Mouse (Mus musculus) intestine, embryonic 16.5 days (tissue): ENCODE data around the gene Togaram2. TPM values are rescaled to one million over a fixed set of nuclear protein-coding genes. Genes with fewer than 3 reads are reported as not detected.

Experiments
- ATAC-seq: fragments of 200-750 bp; cut with Nextera tagmentation; 2 replicates; pipeline ENCODE4 v1.8.0; 2017; ENCODE audit warnings: moderate TSS enrichment, moderate library complexity
- H3K27ac ChIP-seq: fragments of 300-500 bp; sonication (generic); 2 replicates; pipeline ENCODE4 v1.5.1; 2014; ENCODE audit warnings: mild to moderate bottlenecking, low read length
- H3K27me3 ChIP-seq: fragments of 300-500 bp; sonication (generic); replicated peaks from 2 replicates; pipeline ENCODE4 v1.6.1; 2014; ENCODE audit warnings: low read length, control low read depth, mixed read lengths; ENCODE audit not compliant: control insufficient read depth, insufficient read depth
- H3K36me3 ChIP-seq: fragments of 300-500 bp; sonication (generic); 2 replicates; pipeline ENCODE4 v1.6.1; 2014; ENCODE audit warnings: low read length, control low read depth; ENCODE audit not compliant: control insufficient read depth, insufficient read depth
- H3K4me1 ChIP-seq: fragments of 300-500 bp; sonication (generic); 2 replicates; pipeline ENCODE4 v1.6.1; 2014; ENCODE audit warnings: low read length, control low read depth, mixed read lengths; ENCODE audit not compliant: control insufficient read depth, insufficient read depth
- H3K4me2 ChIP-seq: fragments of 300-500 bp; sonication (generic); 2 replicates; pipeline ENCODE4 v1.6.1; 2014; ENCODE audit warnings: low read depth, low read length, control low read depth
- H3K4me3 ChIP-seq: fragments of 300-500 bp; sonication (generic); 2 replicates; pipeline ENCODE4 v1.5.1; 2014; ENCODE audit warnings: mild to moderate bottlenecking, low read length
- H3K9ac ChIP-seq: fragments of 300-500 bp; sonication (generic); 2 replicates; pipeline ENCODE4 v1.6.1; 2014; ENCODE audit warnings: low read depth, low read length
- H3K9me3 ChIP-seq: fragments of 300-500 bp; sonication (generic); 2 replicates; pipeline ENCODE4 v1.6.1; 2016; ENCODE audit warnings: low read length, control low read depth; ENCODE audit not compliant: control insufficient read depth
- WGBS: fragments of 180-500 bp; shearing (Covaris S2); extraction: QIAGEN DNeasy Blood & Tissue Kit; methylation state at CpG from one replicate; pipeline ENCODE4 v1.1.7; 2014; 5-methylcytosine and 5-hydroxymethylcytosine counted together
- polyA plus RNA-seq: library from polyadenylated mRNA; unstranded; fragments of >200 nt; fragmentation: Nextera tagmentation; extraction: Ambion mirVana; gene quantifications from 2 replicates; pipeline ENCODE4 v1.2.1, GENCODE M21; 2015

The Togaram2 gene
- polyA plus RNA-seq, 1 experiment from 2014 or later: 0.45 TPM

GRCm38 (mm10) chr17:71671840-71672546, 1.1 kb upstream of the Togaram2 start:
- Histone ChIP-seq H3K4me1 (peaks cover 9% of the 10 kb centered on the region; the same call in 1 of the 2 replicates), H3K4me2 (no peak overlapping the region), H3K4me3 (no peak overlapping the region), H3K27ac (no peak overlapping the region), H3K9me3 (no peaks in the 10 kb centered on the region), H3K9ac (no peak overlapping the region), H3K36me3 (no peaks in the 10 kb centered on the region), H3K27me3 (no peaks in the 10 kb centered on the region)
- WGBS: 61% methylated on average over 17 of the region's 17 CpGs
- ATAC-seq: no peak

GRCm38 (mm10) chr17:71673936-71674335, 875 bp downstream of the Togaram2 start:
- Histone ChIP-seq H3K9ac (no peak overlapping the region), H3K27me3 (no peaks in the 10 kb centered on the region), H3K27ac (no peak overlapping the region), H3K36me3 (no peaks in the 10 kb centered on the region), H3K4me1 (peaks cover 9% of the 10 kb centered on the region; the same call in 1 of the 2 replicates), H3K4me2 (no peak overlapping the region), H3K4me3 (no peak overlapping the region), H3K9me3 (no peaks in the 10 kb centered on the region)
- no peak for ATAC-seq
- 55% methylated on average over 9 of the region's 9 CpGs for WGBS

- WGBS: 78% methylated on average over 18 of the region's 18 CpGs
- Histone ChIP-seq H3K4me3 (no peak overlapping the region), H3K36me3 (no peaks in the 10 kb centered on the region), H3K9me3 (no peaks in the 10 kb centered on the region), H3K27me3 (no peaks in the 10 kb centered on the region), H3K4me1 (peaks cover 9% of the 10 kb centered on the region; the same call in 1 of the 2 replicates), H3K9ac (no peak overlapping the region), H3K27ac (no peak overlapping the region), H3K4me2 (no peak overlapping the region)
- ATAC-seq: no peak
Observed at GRCm38 (mm10) chr17:71674886-71675285, 1.8 kb downstream of the Togaram2 start.

GRCm38 (mm10) chr17:71681666-71682065, 8.6 kb downstream of the Togaram2 start:
- H3K27ac ChIP-seq: no peak overlapping the region
- H3K36me3 ChIP-seq: no peaks in the 10 kb centered on the region
- H3K4me1 ChIP-seq: no peaks in the 10 kb centered on the region
- no peak overlapping the region for H3K4me3 ChIP-seq
- H3K9ac ChIP-seq: no peak overlapping the region
- no peaks in the 10 kb centered on the region for H3K9me3 ChIP-seq
- no peaks in the 10 kb centered on the region for H3K27me3 ChIP-seq
- 79% methylated on average over 14 of the region's 14 CpGs for WGBS
- no peak overlapping the region for H3K4me2 ChIP-seq
- no peak for ATAC-seq

- Histone ChIP-seq H3K9ac (no peak overlapping the region), H3K9me3 (no peaks in the 10 kb centered on the region)
- 86% methylated on average over 4 of the region's 4 CpGs for WGBS
Observed at GRCm38 (mm10) chr17:71682379-71682778, 9.3 kb downstream of the Togaram2 start.

DNA sequence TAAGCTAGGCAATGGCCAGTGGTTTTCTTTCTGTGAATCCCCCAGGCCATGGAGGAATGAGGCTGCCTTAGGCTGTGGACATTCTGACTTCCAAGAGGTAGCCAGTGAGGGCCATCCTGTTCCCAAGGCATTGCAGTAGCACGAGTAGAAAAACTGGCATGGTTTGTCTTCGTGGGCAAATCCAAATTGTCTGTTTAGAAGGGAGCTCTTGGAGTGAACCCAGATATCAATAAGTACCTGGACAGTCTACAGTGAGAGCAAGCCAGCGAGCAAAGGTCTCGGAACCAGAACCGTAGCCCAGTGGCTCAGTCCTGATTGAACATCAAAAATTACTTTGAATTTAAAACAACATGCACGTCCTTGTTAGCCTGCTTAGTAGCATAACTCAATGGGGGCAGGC, 10.2 kb downstream of the Togaram2 start:
- Histone ChIP-seq H3K4me1 (no peaks in the 10 kb centered on the region), H3K9ac (no peak overlapping the region), H3K36me3 (no peaks in the 10 kb centered on the region), H3K27me3 (no peaks in the 10 kb centered on the region), H3K4me3 (no peak overlapping the region), H3K4me2 (no peak overlapping the region), H3K9me3 (no peaks in the 10 kb centered on the region), H3K27ac (no peak overlapping the region)
- ATAC-seq: no peak
- WGBS: 91% methylated on average over 6 of the region's 6 CpGs

More at GRCm38 (mm10) chr17:71682379-71682778, 9.3 kb downstream of the Togaram2 start:
- no peaks in the 10 kb centered on the region for H3K27me3 ChIP-seq
- ATAC-seq: no peak
- H3K27ac ChIP-seq: no peak overlapping the region
- no peaks in the 10 kb centered on the region for H3K4me1 ChIP-seq
- no peak overlapping the region for H3K4me3 ChIP-seq
- no peaks in the 10 kb centered on the region for H3K36me3 ChIP-seq
- no peak overlapping the region for H3K4me2 ChIP-seq

- no peak overlapping the region for H3K9ac ChIP-seq
- no peaks in the 10 kb centered on the region for H3K27me3 ChIP-seq
- no peak; the same call in 1 of the 2 replicates for ATAC-seq
- 42% methylated on average over 5 of the region's 5 CpGs for WGBS
- no peak overlapping the region for H3K4me3 ChIP-seq
- no peak overlapping the region for H3K27ac ChIP-seq
- H3K4me2 ChIP-seq: no peak overlapping the region
- H3K9me3 ChIP-seq: no peaks in the 10 kb centered on the region
- H3K36me3 ChIP-seq: no peaks in the 10 kb centered on the region
- H3K4me1 ChIP-seq: no peaks in the 10 kb centered on the region
Observed at GRCm38 (mm10) chr17:71684103-71684608, 11.1 kb downstream of the Togaram2 start.

DNA sequence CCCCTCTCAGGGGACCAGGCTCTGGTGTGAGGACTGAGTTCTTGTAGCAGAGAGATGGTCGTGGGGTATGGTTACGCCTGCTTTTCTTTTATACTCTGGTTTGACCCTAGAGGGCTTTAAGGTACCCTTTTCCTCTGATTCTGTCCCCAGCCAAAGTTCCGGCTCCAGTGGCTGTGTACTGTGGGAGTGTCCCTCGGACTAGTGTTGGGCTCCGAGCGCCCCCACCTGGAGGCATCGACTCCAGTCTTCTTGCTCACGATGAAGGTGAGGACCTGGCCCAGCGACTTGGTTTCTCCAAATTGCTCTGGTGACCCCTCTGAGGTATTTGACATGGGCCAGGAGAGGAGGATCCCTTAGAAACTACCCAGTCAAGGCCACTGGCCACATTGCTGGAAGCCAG, 14.4 kb downstream of the Togaram2 start:
- Histone ChIP-seq H3K36me3 (no peaks in the 10 kb centered on the region), H3K9ac (no peak overlapping the region), H3K27ac (no peak overlapping the region), H3K27me3 (no peaks in the 10 kb centered on the region), H3K9me3 (no peaks in the 10 kb centered on the region), H3K4me2 (no peak overlapping the region), H3K4me3 (no peak overlapping the region), H3K4me1 (no peaks in the 10 kb centered on the region)
- WGBS: 68% methylated on average over 9 of the region's 9 CpGs
- no peak for ATAC-seq

GRCm38 (mm10) chr17:71689903-71690302, 16.8 kb downstream of the Togaram2 start:
- Histone ChIP-seq H3K4me3 (no peak overlapping the region), H3K9me3 (no peaks in the 10 kb centered on the region), H3K27ac (no peak overlapping the region), H3K27me3 (no peaks in the 10 kb centered on the region), H3K36me3 (no peaks in the 10 kb centered on the region), H3K4me1 (no peaks in the 10 kb centered on the region), H3K4me2 (no peak overlapping the region), H3K9ac (no peak overlapping the region)
- 58% methylated on average over 5 of the region's 5 CpGs for WGBS
- ATAC-seq: no peak; the same call in 1 of the 2 replicates
